Mouse (Mus musculus) retina, embryonic 14.5 days (tissue): ENCODE data around the gene Zfp961.
"Not testable (repeated sequence)": the region's sequence is repeated elsewhere in the genome, so short reads cannot be mapped to it uniquely, and the experiment has no call there.

Experiments used
- DNase-seq: peaks from one replicate; pipeline ENCODE4 v3.0.0-alpha.2; 2015; ENCODE audit warnings: low spot score

The Zfp961 gene

DNA sequence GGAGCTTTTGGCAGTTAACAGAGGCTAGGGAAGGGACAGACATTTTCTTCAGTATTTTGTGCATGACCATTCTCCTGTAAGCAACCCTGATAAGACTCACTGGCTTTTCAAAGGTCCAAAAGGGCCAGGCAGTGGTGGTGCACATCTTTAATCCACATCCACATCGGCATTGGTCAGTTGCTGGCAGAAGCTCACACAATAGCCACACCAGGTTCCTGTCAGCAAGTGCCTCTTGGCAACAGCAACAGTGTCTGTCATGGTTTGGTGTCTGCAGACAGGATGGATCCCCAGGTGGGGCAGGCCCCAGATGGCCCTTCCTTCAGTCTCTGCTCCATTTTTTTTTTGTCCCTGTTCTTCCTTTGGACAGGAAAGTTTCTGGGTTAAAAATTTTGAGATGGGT is 68.2 kb downstream of the Zfp961 start:
- DNase-seq, result not testable (repeated sequence)

DNA sequence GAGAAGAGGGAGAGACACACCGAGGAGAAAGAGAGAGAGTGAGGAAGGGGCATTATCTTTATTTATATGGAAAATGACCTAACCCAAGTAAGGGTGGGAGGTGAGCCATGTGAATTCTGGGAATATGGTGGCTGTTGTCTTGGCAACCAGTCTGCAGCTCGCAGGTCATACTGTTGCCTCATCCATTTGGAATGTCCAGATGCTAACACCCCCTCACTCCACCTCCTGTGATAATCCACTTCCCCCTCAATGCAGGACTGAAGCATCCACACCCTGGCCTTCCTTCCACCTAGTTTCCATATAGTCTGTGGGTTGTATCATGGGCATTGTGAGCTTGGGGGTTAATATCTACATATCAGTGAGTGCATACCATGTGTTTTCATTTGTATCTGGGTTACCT is 69.0 kb downstream of the Zfp961 start:
- DNase-seq, result no peak

DNA sequence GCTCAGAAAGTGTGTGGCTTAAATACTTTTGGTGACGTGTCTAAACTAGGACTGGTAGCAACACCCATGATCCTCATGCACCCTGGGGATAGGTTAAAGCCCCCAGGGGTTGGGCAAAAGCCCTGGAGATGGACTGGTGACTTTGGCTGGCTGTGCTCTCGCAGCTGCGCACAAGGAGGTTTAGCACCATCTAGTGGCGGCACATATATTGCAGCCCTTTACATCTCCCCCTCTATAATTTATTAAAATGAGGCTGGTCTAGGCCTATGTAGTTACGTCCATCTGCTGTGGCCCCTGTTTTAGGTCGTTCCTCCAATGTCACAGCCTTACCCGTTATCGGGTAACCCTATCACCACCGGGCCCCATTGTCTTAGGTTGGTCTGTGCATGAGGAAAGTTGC is 74.0 kb downstream of the Zfp961 start:
- DNase-seq, result not testable (repeated sequence)

DNA sequence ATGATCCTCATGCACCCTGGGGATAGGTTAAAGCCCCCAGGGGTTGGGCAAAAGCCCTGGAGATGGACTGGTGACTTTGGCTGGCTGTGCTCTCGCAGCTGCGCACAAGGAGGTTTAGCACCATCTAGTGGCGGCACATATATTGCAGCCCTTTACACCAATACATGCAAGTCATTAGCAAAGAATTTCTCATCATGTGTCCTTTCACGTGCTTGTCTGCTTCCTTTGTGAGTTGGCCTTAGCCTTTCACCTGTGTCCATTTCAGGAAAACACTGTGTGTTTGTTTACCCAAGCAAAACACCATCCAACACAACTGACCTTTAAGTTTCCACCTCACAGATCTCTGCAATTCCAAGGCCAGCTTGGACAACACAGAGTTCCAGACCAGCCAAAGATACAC is 82.1 kb downstream of the Zfp961 start:
- DNase-seq, result not testable (repeated sequence)

DNA sequence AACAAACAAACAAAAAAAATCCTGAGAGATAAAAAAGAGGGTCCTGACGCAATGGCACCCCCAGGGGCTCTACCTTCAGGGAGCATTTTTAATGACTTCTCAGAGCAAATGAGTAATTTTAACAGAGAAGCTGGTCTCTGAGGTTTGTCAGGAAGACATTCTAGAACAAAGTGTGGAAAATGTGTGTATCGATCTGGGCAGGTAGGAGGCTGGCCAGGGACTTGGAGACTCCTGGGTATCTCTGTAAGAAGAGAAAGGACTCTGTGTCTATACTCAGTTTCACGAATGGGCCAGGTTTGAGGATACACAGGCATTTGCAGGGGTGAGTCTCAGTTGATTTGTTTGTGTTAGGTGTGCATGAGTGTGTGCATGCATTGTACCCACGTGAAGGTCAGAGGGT is 90.1 kb downstream of the Zfp961 start, which contains the start of gene Olfr372:
Gene Olfr372 (plus strand): TSS at position 301 of the 400 bp plus-strand sequence.
- not testable (repeated sequence) for DNase-seq

DNA sequence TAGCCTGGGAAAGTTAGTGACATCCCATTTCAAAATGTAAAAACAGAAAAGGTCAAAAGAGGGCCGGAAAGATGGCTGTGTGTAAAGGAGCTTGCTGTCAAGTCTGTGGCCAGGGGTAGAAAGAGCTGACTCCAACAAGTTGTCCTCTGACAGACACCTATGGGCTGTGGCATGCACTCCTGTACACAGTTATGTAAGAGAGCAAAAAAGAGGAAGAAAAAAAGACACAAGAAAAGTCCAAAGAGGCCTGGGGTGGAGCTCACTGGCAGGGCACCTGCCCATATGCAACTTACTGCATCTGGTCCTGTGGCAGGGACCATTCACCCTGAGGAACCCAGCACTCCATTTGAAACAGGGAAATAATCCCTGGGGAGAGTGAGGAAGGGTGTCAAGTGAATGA is 91.7 kb downstream of the Zfp961 start:
- DNase-seq, result no peak
